ENCODE assay signal across 35 mouse cellular contexts in the genomic region with DNA sequence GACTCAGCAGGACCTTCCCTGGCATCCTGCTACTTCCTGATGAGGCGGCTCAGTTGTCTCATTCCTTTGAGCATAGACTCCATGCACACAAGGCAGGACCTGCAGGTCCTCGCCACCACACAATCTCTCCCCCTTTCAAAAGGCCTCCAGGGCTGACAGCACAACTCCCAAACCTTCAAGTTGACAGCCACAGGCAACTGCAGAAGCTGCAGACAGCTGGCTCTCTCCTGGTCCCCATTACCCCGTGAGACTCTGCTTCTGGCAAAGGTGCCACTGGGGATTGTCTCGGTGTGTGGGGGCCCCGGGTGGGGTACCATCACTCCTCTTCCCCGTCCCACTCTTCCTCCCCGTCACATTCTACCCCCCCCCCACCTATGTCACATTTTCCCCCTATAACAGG. TPM values are rescaled to one million over a fixed set of nuclear protein-coding genes. Genes with fewer than 3 reads are reported as not detected.
"Had no signal": no experiment of that assay in that cellular context is flagged by ENCODE, and none has a peak within 500 bp of the region (broad histone marks: within the 10 kb centered on the region; RNA-seq: fewer than 3 reads in every experiment).

No protein-coding gene starts in this region.

- DNase-seq: left cerebral cortex, postnatal 4 days; liver; liver, embryonic 13.5 days; liver, postnatal 0 days; lung, adult 18-20 months; lung, adult 2 months; lung, embryonic 14.5 days; lung, postnatal 10 days; lung, postnatal 14 days; lung, postnatal 36 days; lung, postnatal 4 days; midbrain, embryonic 14.5 days had no signal

- H3K27ac ChIP-seq: left cerebral cortex, adult 2 months; limb, embryonic 13.5 days; limb, embryonic 15.5 days; liver, embryonic 12.5 days; liver, embryonic 13.5 days; liver, embryonic 14.5 days; liver, embryonic 15.5 days; lung, embryonic 15.5 days; midbrain, embryonic 12.5 days; midbrain, embryonic 13.5 days; midbrain, embryonic 15.5 days had no signal

- H3K27me3 ChIP-seq: liver, embryonic 13.5 days; liver, embryonic 15.5 days; lung, embryonic 15.5 days; midbrain, embryonic 15.5 days had no signal

- H3K4me1 ChIP-seq: midbrain, embryonic 12.5 days had no signal

- ATAC-seq: liver, embryonic 12.5 days; liver, postnatal 0 days; lung, postnatal 0 days; midbrain, embryonic 13.5 days; midbrain, embryonic 15.5 days; midbrain, embryonic 16.5 days had no signal

- H3K4me2 ChIP-seq: limb, embryonic 13.5 days; limb, embryonic 15.5 days; liver, embryonic 11.5 days; liver, embryonic 12.5 days; liver, embryonic 13.5 days; liver, embryonic 15.5 days; lung, embryonic 14.5 days; lung, embryonic 15.5 days; midbrain, embryonic 11.5 days; midbrain, embryonic 12.5 days; midbrain, embryonic 13.5 days; midbrain, embryonic 15.5 days had no signal

- H3K36me3 ChIP-seq: limb, embryonic 13.5 days; limb, embryonic 15.5 days; liver, embryonic 12.5 days; liver, embryonic 13.5 days; liver, embryonic 15.5 days; lung, embryonic 15.5 days; midbrain, embryonic 10.5 days; midbrain, embryonic 12.5 days; midbrain, embryonic 13.5 days; midbrain, embryonic 15.5 days had no signal

- H3K9me3 ChIP-seq: limb, embryonic 13.5 days; limb, embryonic 15.5 days; liver, embryonic 12.5 days; liver, embryonic 13.5 days; liver, embryonic 15.5 days; lung, embryonic 15.5 days; megakaryocyte, embryonic 14.5 days; midbrain, embryonic 10.5 days; midbrain, embryonic 12.5 days; midbrain, embryonic 13.5 days; midbrain, embryonic 15.5 days had no signal

- H3K9ac ChIP-seq: limb, embryonic 13.5 days; limb, embryonic 15.5 days; liver, embryonic 12.5 days; liver, embryonic 13.5 days; liver, embryonic 14.5 days; liver, embryonic 15.5 days; liver, postnatal 0 days; lung, embryonic 14.5 days; lung, embryonic 15.5 days; midbrain, embryonic 12.5 days; midbrain, embryonic 13.5 days; midbrain, embryonic 15.5 days had no signal

- H3K4me3 ChIP-seq: left cerebral cortex, adult 2 months; limb, embryonic 13.5 days; limb, embryonic 15.5 days; liver, embryonic 12.5 days; liver, embryonic 13.5 days; liver, embryonic 15.5 days; lung, embryonic 15.5 days; megakaryocyte, embryonic 14.5 days; midbrain, embryonic 10.5 days; midbrain, embryonic 12.5 days; midbrain, embryonic 13.5 days; midbrain, embryonic 15.5 days had no signal

RNA-seq across cellular contexts. Expression of gene Osgin1, which starts 13.6 kb away (rescaled TPM):
- total RNA-seq: megakaryocyte-erythroid progenitor cell, adult 5-6 weeks; midbrain, postnatal 0 days had no signal
- polyA plus RNA-seq: midbrain, embryonic 14.5 days had no signal

RNA-seq across cellular contexts. Expression of gene Necab2, which starts 26.2 kb away (rescaled TPM):
- total RNA-seq: liver, adult 2 months; megakaryocyte progenitor cell, adult 5-6 weeks; megakaryocyte, adult 5-6 weeks; megakaryocyte-erythroid progenitor cell, adult 5-6 weeks; monocyte, adult 5-6 weeks had no signal
- polyA plus RNA-seq: liver, embryonic 15.5 days; liver, postnatal 0 days; macrophage had no signal
